Mouse (Mus musculus): ENCODE measurements at regions not wholly inside any gene's neighbourhood (a gene's known extent, or its start where the extent isn't known, plus 50 kb on each side); places are given as distances from the start of the nearest gene placed in this dataset.

GRCm38 (mm10) chr10:125725077-125725680, 240.8 kb upstream of the Lrig3 start:
- peak; percentile 51 to 63 for DNase-seq (ENCODE audit: low spot score in 2 of 2)

GRCm38 (mm10) chr10:125725681-125726139, 240.3 kb upstream of the Lrig3 start:
- peak; percentile 5 to 17 for DNase-seq (ENCODE audit: low spot score in 2 of 2)

- DNase-seq (ENCODE audit: low spot score in 2 of 2) = no peak
These were observed 239.4 kb upstream of the Lrig3 start for GRCm38 (mm10) chr10:125726546-125726945.

GRCm38 (mm10) chr10:125735744-125736494, 230.0 kb upstream of the Lrig3 start:
- no peak for DNase-seq (ENCODE audit: low spot score in 2 of 2)

- DNase-seq (ENCODE audit: low spot score in 2 of 2) = no peak
These were observed 222.8 kb upstream of the Lrig3 start for GRCm38 (mm10) chr10:125743181-125743580.

- no peak for DNase-seq (ENCODE audit: low spot score in 2 of 2)
These were observed 216.9 kb upstream of the Lrig3 start for GRCm38 (mm10) chr10:125749031-125749585.

- DNase-seq (ENCODE audit: low spot score in 2 of 2) = peak in 1 of 2 experiments; percentile 13
These were observed 213.3 kb upstream of the Lrig3 start for GRCm38 (mm10) chr10:125752506-125753218.

GRCm38 (mm10) chr10:125759171-125759570, 206.8 kb upstream of the Lrig3 start:
- no peak for DNase-seq (ENCODE audit: low spot score in 2 of 2)

GRCm38 (mm10) chr10:125762367-125763068, 203.4 kb upstream of the Lrig3 start:
- no peak for DNase-seq (ENCODE audit: low spot score in 2 of 2)

- DNase-seq (ENCODE audit: low spot score in 2 of 2) = peak; percentile 22
These were observed 201.4 kb upstream of the Lrig3 start for GRCm38 (mm10) chr10:125764402-125765102.

GRCm38 (mm10) chr10:125765103-125765820, 200.7 kb upstream of the Lrig3 start:
- no peak for DNase-seq (ENCODE audit: low spot score in 2 of 2)

GRCm38 (mm10) chr10:125768281-125768680, 197.7 kb upstream of the Lrig3 start:
- no peak for DNase-seq (ENCODE audit: low spot score in 2 of 2)

- DNase-seq (ENCODE audit: low spot score in 2 of 2) = no peak
These were observed 192.4 kb upstream of the Lrig3 start for GRCm38 (mm10) chr10:125773541-125773940.

- no peak for DNase-seq (ENCODE audit: low spot score in 2 of 2)
These were observed 183.5 kb upstream of the Lrig3 start for GRCm38 (mm10) chr10:125782486-125782885.

- DNase-seq (ENCODE audit: low spot score in 2 of 2) = peak; percentile 19 to 50
These were observed 181.1 kb upstream of the Lrig3 start for GRCm38 (mm10) chr10:125784896-125785295.

GRCm38 (mm10) chr10:125785448-125786196, 180.3 kb upstream of the Lrig3 start:
- no peak for DNase-seq (ENCODE audit: low spot score in 2 of 2)

- no peak for DNase-seq (ENCODE audit: low spot score in 2 of 2)
These were observed 179.6 kb upstream of the Lrig3 start for GRCm38 (mm10) chr10:125786197-125786879.

GRCm38 (mm10) chr10:125786880-125787337, 179.1 kb upstream of the Lrig3 start:
- DNase-seq (ENCODE audit: low spot score in 2 of 2) = no peak

Measured in layer of hippocampus, postnatal 10 days (tissue).